Mouse (Mus musculus) liver, postnatal 0 days (tissue): ENCODE results near the gene Egfem1.
A peak's percentile ranks its signal among the peaks of the same experiment; 100 is the strongest.

ENCODE experiments used
- CTCF ChIP-seq: sonication (generic); IDR thresholded peaks from 2 replicates; pipeline ENCODE4 v1.5.1; 2016; ENCODE audit warnings: antibody characterized with exemption, low read depth
- EP300 ChIP-seq: IDR thresholded peaks from 2 replicates; pipeline ENCODE4 v1.6.1; 2016; ENCODE audit warnings: antibody characterized with exemption, low read depth, mild to moderate bottlenecking

GRCm38 (mm10) chr3:29082296-29082995 lies 623 bp downstream of the Egfem1 start:
- 0 out of 2 replicates have a peak, but pooled peaks have one; percentile 12 for TF ChIP-seq CTCF
- no peak for TF ChIP-seq EP300
